ENCODE assay signal across 18 mouse cellular contexts in genomic region chr6:106981232-106981631, GRCm38 (mm10).
"Had no signal": no experiment of that assay in that cellular context is flagged by ENCODE, and none has a peak within 500 bp of the region (broad histone marks: within the 10 kb centered on the region; RNA-seq: fewer than 3 reads in every experiment).

No protein-coding gene starts in this region.

- H3K27ac ChIP-seq: limb, embryonic 10.5 days; limb, embryonic 13.5 days; liver, embryonic 13.5 days; stomach, postnatal 0 days had no signal

- H3K4me3 ChIP-seq: limb, embryonic 10.5 days; limb, embryonic 13.5 days; liver, embryonic 13.5 days; megakaryocyte, embryonic 14.5 days had no signal

- H3K9ac ChIP-seq: limb, embryonic 13.5 days; liver, embryonic 13.5 days had no signal

- H3K27me3 ChIP-seq: limb, embryonic 13.5 days; liver, embryonic 13.5 days; megakaryocyte, embryonic 14.5 days had no signal

- DNase-seq: kidney, adult 11 months; kidney, adult 8-10 months; kidney, postnatal 14 days; kidney, postnatal 4 days; liver, embryonic 13.5 days; lung, adult 2 months; lung, postnatal 14 days; lung, postnatal 4 days; midbrain, embryonic 14.5 days; right cerebral cortex, postnatal 14 days; right cerebral cortex, postnatal 4 days; thymus, adult 2 months; thymus, postnatal 14 days had no signal

- H3K9me3 ChIP-seq: limb, embryonic 10.5 days; limb, embryonic 13.5 days; liver, embryonic 13.5 days had no signal

- H3K36me3 ChIP-seq: limb, embryonic 10.5 days; limb, embryonic 13.5 days; liver, embryonic 13.5 days had no signal

- H3K4me2 ChIP-seq: limb, embryonic 13.5 days; liver, embryonic 13.5 days; midbrain, embryonic 11.5 days had no signal

- H3K4me1 ChIP-seq: limb, embryonic 10.5 days; limb, embryonic 13.5 days had no signal
